Mouse (Mus musculus) lung, embryonic 15.5 days (tissue): ENCODE measurements around the gene Sftpd. TPM values are rescaled to one million over a fixed set of nuclear protein-coding genes. Genes with fewer than 3 reads are reported as not detected.

Experiments
- ATAC-seq: fragments of 200-750 bp; cut with Nextera tagmentation; 2 replicates; pipeline ENCODE4 v1.8.0; 2017; ENCODE audit warnings: moderate number of reproducible peaks, borderline replicate concordance; ENCODE audit not compliant: low FRiP score, low TSS enrichment; ENCODE audit errors: extremely low read depth
- H3K27ac ChIP-seq: fragments of 300-500 bp; sonication (generic); 2 replicates; pipeline ENCODE4 v1.5.1; 2015; ENCODE audit warnings: moderate library complexity, mild to moderate bottlenecking, inconsistent platforms
- H3K27me3 ChIP-seq: fragments of 300-500 bp; sonication (generic); 2 replicates; pipeline ENCODE4 v1.6.1; 2015; ENCODE audit warnings: inconsistent platforms
- H3K36me3 ChIP-seq: fragments of 300-500 bp; sonication (generic); 2 replicates; pipeline ENCODE4 v1.6.1; 2015; ENCODE audit warnings: inconsistent platforms
- H3K4me1 ChIP-seq: fragments of 300-500 bp; sonication (generic); 2 replicates; pipeline ENCODE4 v1.6.1; 2015; ENCODE audit warnings: inconsistent platforms
- H3K4me2 ChIP-seq: fragments of 300-500 bp; sonication (generic); 2 replicates; pipeline ENCODE4 v1.6.1; 2015; ENCODE audit warnings: inconsistent platforms, mild to moderate bottlenecking, moderate library complexity
- H3K4me3 ChIP-seq: fragments of 300-500 bp; sonication (generic); 2 replicates; pipeline ENCODE4 v1.5.1; 2015; ENCODE audit warnings: mild to moderate bottlenecking, inconsistent platforms
- H3K9ac ChIP-seq: fragments of 300-500 bp; sonication (generic); 2 replicates; pipeline ENCODE4 v1.6.1; 2015; ENCODE audit warnings: inconsistent platforms
- H3K9me3 ChIP-seq: fragments of 300-500 bp; sonication (generic); 2 replicates; pipeline ENCODE4 v1.6.1; 2016; ENCODE audit warnings: inconsistent platforms
- WGBS: fragments of 180-500 bp; shearing (Covaris S2); methylation state at CpG from one replicate; pipeline ENCODE4 v1.1.7; 2015; 5-methylcytosine and 5-hydroxymethylcytosine counted together
- polyA plus RNA-seq: library from polyadenylated mRNA; unstranded; fragments of >200 nt; fragmentation: Nextera tagmentation; extraction: Ambion mirVana; gene quantifications from 2 replicates; pipeline ENCODE4 v1.2.1, GENCODE M21; 2015

The Sftpd gene
- 0.62 and 1.0 TPM in 2 replicates for polyA plus RNA-seq

DNA sequence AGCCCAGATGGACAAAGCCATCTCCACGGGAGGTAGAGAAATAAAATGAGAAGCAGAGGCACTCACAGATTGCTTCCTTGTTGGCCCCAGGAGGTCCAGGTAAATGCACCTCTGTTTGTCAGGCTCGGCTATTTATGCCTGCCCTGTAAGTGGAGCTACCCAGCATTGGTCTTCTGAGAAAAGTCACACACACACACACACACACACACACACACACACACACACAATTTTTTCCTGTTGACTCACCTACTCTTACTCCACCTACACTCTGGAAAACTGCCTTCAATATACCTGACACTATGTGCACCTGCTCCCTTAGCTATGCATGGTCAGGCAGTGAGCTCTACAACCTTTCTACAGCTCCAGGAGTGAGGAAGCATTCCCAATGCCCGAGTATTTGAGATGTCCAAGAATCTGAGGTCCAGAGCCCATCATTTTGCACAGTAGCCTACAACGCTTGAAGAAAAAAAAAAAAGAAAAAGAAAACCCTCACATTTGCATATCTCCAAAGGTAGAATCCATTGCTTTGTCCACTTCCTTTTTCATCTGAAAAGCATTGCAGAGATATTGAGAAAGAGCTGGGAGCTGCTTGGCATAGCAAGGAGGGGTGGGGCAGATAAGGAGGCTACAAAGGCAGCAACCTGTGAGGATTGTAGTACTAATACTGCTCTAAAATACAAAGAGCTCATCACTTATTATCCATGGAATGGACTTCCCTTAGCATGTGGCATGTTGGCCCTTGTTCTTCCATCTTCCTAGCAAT, at the start of gene Sftpd:
Gene Sftpd (minus strand): TSS at position 91 of the 763 bp plus-strand sequence.
- WGBS, result 68% methylated on average over 4 of the region's 4 CpGs
- Histone ChIP-seq H3K27me3 (no peaks in the 10 kb centered on the region), H3K9ac (no peak within 1 kb of the TSS), H3K4me3 (no peak within 1 kb of the TSS), H3K4me2 (no peak within 1 kb of the TSS), H3K36me3 (no peaks in the 10 kb centered on the region), H3K27ac (no peak within 1 kb of the TSS), H3K9me3 (no peaks in the 10 kb centered on the region), H3K4me1 (no peaks in the 10 kb centered on the region)
- ATAC-seq, result no peak

DNA sequence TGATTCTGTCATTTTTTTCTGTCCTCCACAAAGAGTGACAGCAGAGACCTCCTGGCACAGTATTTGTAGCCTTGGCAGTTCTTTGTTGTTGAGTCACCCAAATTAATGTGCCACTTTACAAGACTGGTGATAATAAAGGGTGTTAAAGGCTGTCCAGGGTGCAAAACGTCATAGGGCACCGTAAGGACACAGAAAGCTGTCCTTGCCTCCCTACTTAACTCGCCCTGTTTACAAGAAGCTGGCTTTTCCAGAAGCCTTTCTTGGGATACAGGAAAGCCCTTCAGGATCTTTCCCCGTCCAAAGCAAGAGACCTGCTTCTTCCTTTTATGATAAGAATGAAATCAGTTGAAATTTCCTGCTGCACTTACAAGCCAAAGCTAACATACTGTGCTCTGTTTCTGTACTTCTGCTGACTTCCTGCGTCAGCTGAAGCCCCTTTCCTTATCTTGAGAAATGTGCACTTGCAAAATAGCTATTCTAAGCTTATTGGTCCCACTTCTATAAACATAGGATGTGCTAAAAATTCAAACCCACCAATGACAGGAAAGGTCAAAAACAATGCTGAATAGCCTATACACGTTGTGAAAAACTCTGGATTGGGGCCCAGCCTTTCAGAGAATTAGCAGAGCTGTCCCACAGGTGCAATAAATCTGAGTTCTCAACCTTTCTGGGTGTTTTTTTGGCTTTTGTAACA, 13.2 kb upstream of the Sftpd start:
- Histone ChIP-seq H3K27ac (peak overlapping the region; percentile 8; the same call in 1 of the 2 replicates), H3K27me3 (no peaks in the 10 kb centered on the region), H3K4me3 (no peak overlapping the region), H3K4me2 (no peak overlapping the region), H3K4me1 (no peaks in the 10 kb centered on the region), H3K36me3 (no peaks in the 10 kb centered on the region), H3K9me3 (no peaks in the 10 kb centered on the region), H3K9ac (no peak overlapping the region)
- WGBS, result 33% methylated on average over 6 of the region's 6 CpGs
- no peak; the same call in 1 of the 2 replicates for ATAC-seq

DNA sequence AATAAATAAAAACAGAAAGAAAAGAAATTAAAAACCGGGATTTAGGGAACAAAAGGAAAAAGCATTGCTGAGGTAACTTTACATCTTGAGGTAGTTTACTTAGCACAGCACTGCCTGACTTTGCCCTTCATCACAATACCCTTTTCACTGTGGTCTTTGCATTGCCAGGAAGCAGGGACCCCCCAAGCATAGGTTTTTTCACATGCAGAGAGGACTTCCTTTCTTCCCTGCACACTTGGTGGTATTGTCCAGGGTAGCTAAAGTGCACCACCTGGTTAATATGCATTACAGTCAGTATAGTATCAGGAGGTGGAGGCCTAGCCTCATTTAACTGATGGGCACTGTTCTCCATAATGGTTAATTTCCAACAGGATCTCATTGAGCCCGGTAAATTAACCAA, 4.5 kb upstream of the Sftpd start:
- H3K27ac ChIP-seq, result no peak overlapping the region
- H3K4me1 ChIP-seq, result no peaks in the 10 kb centered on the region
- H3K27me3 ChIP-seq, result no peaks in the 10 kb centered on the region
- 81% methylated on average over 2 of the region's 2 CpGs for WGBS
- H3K9ac ChIP-seq, result no peak overlapping the region
- H3K4me3 ChIP-seq, result no peak overlapping the region
- H3K36me3 ChIP-seq, result no peaks in the 10 kb centered on the region
- H3K9me3 ChIP-seq, result no peaks in the 10 kb centered on the region
- no peak for ATAC-seq
- H3K4me2 ChIP-seq, result no peak overlapping the region

DNA sequence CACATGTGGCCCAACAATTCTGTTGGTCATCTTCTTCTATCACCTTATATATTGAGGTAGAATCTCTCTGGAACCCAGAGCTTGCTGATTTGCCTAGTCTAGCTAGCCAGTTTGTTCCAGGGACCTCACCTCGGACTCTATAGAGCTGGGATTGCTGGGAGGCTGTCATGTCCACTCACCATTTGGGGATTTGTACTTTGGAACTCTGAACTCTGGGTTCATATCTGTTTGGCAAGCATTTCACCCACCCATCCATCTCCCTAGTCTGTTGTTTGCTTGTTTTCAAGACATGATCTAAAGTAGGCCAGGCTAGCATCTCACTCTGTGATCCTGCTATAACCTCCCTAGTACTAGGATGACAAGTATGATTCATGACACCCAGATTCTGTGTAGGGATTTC, 10.1 kb downstream of the Sftpd start:
- no peaks in the 10 kb centered on the region for H3K36me3 ChIP-seq
- no peak for ATAC-seq
- WGBS, result 41% methylated on average over 1 of the region's 1 CpGs

DNA sequence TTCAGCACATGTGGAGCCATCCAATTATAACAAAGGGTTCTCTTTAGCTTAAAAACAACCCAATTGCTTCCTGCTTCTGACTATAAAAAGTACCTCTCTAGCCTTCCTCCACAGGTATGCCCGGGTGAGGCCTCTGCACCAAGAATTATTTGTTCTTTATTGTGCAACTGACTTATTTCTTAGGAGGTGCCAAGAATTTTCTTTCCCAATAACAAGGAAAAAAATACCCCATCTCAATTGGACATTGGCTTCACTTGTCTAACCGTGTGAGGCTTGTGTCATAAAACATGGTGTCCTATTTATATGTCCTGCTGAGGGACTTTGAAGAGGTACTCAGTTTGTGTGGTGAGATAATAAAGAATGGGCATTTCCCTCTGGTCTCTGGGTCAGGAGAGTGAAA, 14.4 kb downstream of the Sftpd start:
- 56% methylated on average over 2 of the region's 2 CpGs for WGBS
- no peak overlapping the region for H3K27ac ChIP-seq

More for the DNA sequence above, 10.1 kb downstream of the Sftpd start:
- H3K9me3 ChIP-seq, result no peaks in the 10 kb centered on the region
- no peak overlapping the region for H3K4me3 ChIP-seq
- H3K27me3 ChIP-seq, result no peaks in the 10 kb centered on the region
- H3K4me2 ChIP-seq, result no peak overlapping the region
- no peak overlapping the region for H3K27ac ChIP-seq
- no peaks in the 10 kb centered on the region for H3K4me1 ChIP-seq
- H3K9ac ChIP-seq, result no peak overlapping the region

GRCm38 (mm10) chr14:41168567-41168966, 16.4 kb downstream of the Sftpd start:
- Histone ChIP-seq H3K27ac (no peak overlapping the region), H3K9ac (no peak overlapping the region), H3K4me2 (no peak overlapping the region), H3K27me3 (no peaks in the 10 kb centered on the region), H3K36me3 (no peaks in the 10 kb centered on the region), H3K4me3 (no peak overlapping the region), H3K4me1 (no peaks in the 10 kb centered on the region), H3K9me3 (no peaks in the 10 kb centered on the region)
- no peak for ATAC-seq
- 88% methylated on average over 1 of the region's 1 CpGs for WGBS

More for the DNA sequence above, 14.4 kb downstream of the Sftpd start:
- Histone ChIP-seq H3K4me3 (no peak overlapping the region), H3K9ac (no peak overlapping the region), H3K9me3 (no peaks in the 10 kb centered on the region), H3K36me3 (no peaks in the 10 kb centered on the region), H3K4me2 (no peak overlapping the region), H3K27me3 (no peaks in the 10 kb centered on the region), H3K4me1 (no peaks in the 10 kb centered on the region)
- no peak for ATAC-seq

- no peaks in the 10 kb centered on the region for H3K4me1 ChIP-seq
- no peaks in the 10 kb centered on the region for H3K36me3 ChIP-seq
- no peak overlapping the region for H3K27ac ChIP-seq
- 30% methylated on average over 5 of the region's 5 CpGs for WGBS
- no peaks in the 10 kb centered on the region for H3K27me3 ChIP-seq
- H3K9me3 ChIP-seq, result no peaks in the 10 kb centered on the region
- no peak overlapping the region for H3K9ac ChIP-seq
- no peak overlapping the region for H3K4me3 ChIP-seq
- ATAC-seq, result no peak
- H3K4me2 ChIP-seq, result no peak overlapping the region
These were observed 17.7 kb downstream of the Sftpd start for GRCm38 (mm10) chr14:41167278-41167677.

GRCm38 (mm10) chr14:41162663-41163062, 22.3 kb downstream of the Sftpd start:
- Histone ChIP-seq H3K36me3 (no peaks in the 10 kb centered on the region), H3K9me3 (no peaks in the 10 kb centered on the region), H3K4me1 (no peaks in the 10 kb centered on the region), H3K4me3 (no peak overlapping the region), H3K4me2 (no peak overlapping the region), H3K27me3 (no peaks in the 10 kb centered on the region), H3K9ac (no peak overlapping the region), H3K27ac (no peak overlapping the region)
- WGBS, result 13% methylated on average over 2 of the region's 2 CpGs
- no peak for ATAC-seq

DNA sequence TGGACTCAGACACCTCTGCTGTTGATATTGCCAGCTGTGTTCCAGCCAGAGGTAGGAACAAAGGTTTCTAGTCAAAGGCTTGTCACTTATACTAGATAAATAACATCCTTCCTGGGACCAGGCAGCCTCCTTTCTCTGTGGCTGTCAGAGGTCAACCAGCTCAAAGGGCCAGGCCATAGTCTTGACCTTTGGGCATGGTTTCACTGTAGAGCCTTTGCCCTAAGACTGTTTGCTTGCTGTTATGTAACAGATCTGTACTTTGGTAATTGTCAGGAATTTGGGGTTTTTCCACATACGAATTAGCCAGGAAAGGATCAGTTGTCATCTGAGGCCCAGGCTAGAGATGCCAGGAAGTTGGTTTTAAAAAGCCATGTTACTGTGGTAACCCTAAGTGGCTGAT, 24.2 kb downstream of the Sftpd start:
- no peak for ATAC-seq
- 19% methylated on average over 1 of the region's 1 CpGs for WGBS

DNA sequence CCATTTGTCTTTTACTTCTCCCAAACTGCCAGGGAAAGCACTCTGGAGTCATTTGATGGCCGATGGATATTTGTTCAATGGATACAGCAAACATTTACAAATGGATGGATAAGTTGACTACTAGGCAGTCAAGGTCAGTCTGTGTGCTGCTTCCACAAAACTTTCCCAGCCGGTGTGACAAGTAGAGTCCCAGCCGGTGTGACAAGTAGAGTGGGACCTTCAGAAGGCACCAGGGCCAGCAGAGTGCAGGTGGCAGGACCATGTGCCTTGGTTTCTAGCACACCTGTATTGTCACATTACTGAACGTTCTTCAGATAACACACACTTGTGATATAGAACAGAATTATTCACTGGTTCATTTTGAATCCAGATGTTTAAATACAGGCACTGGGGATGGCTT, 24.9 kb downstream of the Sftpd start:
- no peaks in the 10 kb centered on the region for H3K36me3 ChIP-seq

More for the DNA sequence above, 24.2 kb downstream of the Sftpd start:
- Histone ChIP-seq H3K36me3 (no peaks in the 10 kb centered on the region), H3K9me3 (no peaks in the 10 kb centered on the region), H3K27ac (no peak overlapping the region), H3K9ac (no peak overlapping the region), H3K4me3 (no peak overlapping the region), H3K4me2 (no peak overlapping the region), H3K4me1 (no peaks in the 10 kb centered on the region), H3K27me3 (no peaks in the 10 kb centered on the region)

GRCm38 (mm10) chr14:41151220-41151898, 33.6 kb downstream of the Sftpd start, which contains the start of gene Mbl1:
Gene Mbl1, plus strand, starts transcription at chr14:41151458.
- Histone ChIP-seq H3K9ac (no peak within 1 kb of the TSS), H3K4me1 (no peaks in the 10 kb centered on the region; the same call in 1 of the 2 replicates), H3K9me3 (no peaks in the 10 kb centered on the region), H3K36me3 (no peaks in the 10 kb centered on the region), H3K27me3 (no peaks in the 10 kb centered on the region), H3K27ac (no peak within 1 kb of the TSS), H3K4me2 (no peak within 1 kb of the TSS), H3K4me3 (no peak within 1 kb of the TSS)
- ATAC-seq, result no peak
- 85% methylated on average over 7 of the region's 7 CpGs for WGBS

More for the DNA sequence above, 24.9 kb downstream of the Sftpd start:
- Histone ChIP-seq H3K9me3 (no peaks in the 10 kb centered on the region), H3K27ac (peak overlapping the region; percentile 35; the same call in 1 of the 2 replicates), H3K4me3 (no peak overlapping the region), H3K9ac (no peak overlapping the region), H3K4me2 (no peak overlapping the region), H3K4me1 (no peaks in the 10 kb centered on the region), H3K27me3 (no peaks in the 10 kb centered on the region)
- ATAC-seq, result no peak; the same call in 1 of the 2 replicates
- 59% methylated on average over 4 of the region's 4 CpGs for WGBS
